19 mouse cellular contexts compared by ENCODE assay signal in genomic region chr1:75051428-75051827, GRCm38 (mm10).
DNase-seq lines count a peak whose midpoint lies in the region; ATAC-seq and TF ChIP-seq lines count a peak whose summit lies in the region.
"Had no signal": no experiment of that assay in that cellular context is flagged by ENCODE, and none has a peak within 500 bp of the region (broad histone marks: within the 10 kb centered on the region; RNA-seq: fewer than 3 reads in every experiment).

No protein-coding gene starts in this region.

- H3K27me3 ChIP-seq in Patski: no peaks in the 10 kb centered on the region
- H3K27me3 ChIP-seq: CH12.LX; forebrain, embryonic 13.5 days; heart, embryonic 12.5 days; heart, embryonic 15.5 days had no signal

- POLR2A ChIA-PET in Patski (lab: Charles Lee): interaction anchor here (0.7 kb wide), 1 partner anchor 478 kb away, joined by 3 read pairs; no protein-coding TSS in a partner anchor

- peak; percentile 83 for DNase-seq in heart, adult 11 months
- DNase-seq in heart, adult 9 months (ENCODE audit: low spot score in 2 of 2): no peak
- DNase-seq in MN1 (ENCODE audit: low spot score) (peak; percentile 20), Patski (ENCODE audit: low read depth, low spot score) (peak; percentile 19)
- no peak for DNase-seq in layer of hippocampus, adult 8-10 months (ENCODE audit: low spot score in 2 of 2)
- no peak for DNase-seq in spleen, postnatal 10 days (ENCODE audit: low spot score in 2 of 2)
- DNase-seq: B cell, adult 2 months; gastrocnemius, postnatal 10 days; gastrocnemius, postnatal 36 days had no signal

- ATAC-seq in Patski: peak; percentile 51
- no peak for ATAC-seq in monocyte, adult 5-6 weeks (replicated peaks; ENCODE audit: insufficient number of reproducible peaks, low FRiP score, low TSS enrichment, poor library complexity, severe bottlenecking)
- ATAC-seq: activated CD4-positive, CD25-positive, alpha-beta regulatory T cell, adult 4 months; forebrain, embryonic 13.5 days; forebrain, embryonic 16.5 days; hindbrain, postnatal 0 days; inflammation-experienced regulatory T-cells, adult 6 months; intestine, embryonic 16.5 days had no signal

- in situ Hi-C loops in Patski (cut with MboI; ENCODE audit: low pct_unique_long_range_greater_than_20kb): no loop called here

- no peak for TF ChIP-seq CTCF in Patski (IDR thresholded peaks at IDR 0.05)

- CTCF ChIA-PET in Patski (lab: Charles Lee): interaction anchor here (0.7 to 2.7 kb wide), 16 partner anchors 12 to 202 kb away, joined by 3 to 7 read pairs (median 3); no protein-coding TSS in a partner anchor

Comparison
In these comparisons a context has a peak if more than half of its experiments do, and no peak if none do; other contexts are left out.
1. DNase-seq: peak in heart, adult 11 months (single experiment), MN1 (single experiment) and Patski (single experiment); none in heart, adult 9 months (0 of 2), layer of hippocampus, adult 8-10 months (0 of 2) and spleen, postnatal 10 days (0 of 2).